Mouse (Mus musculus) heart, postnatal 0 days (tissue): Measurements from ENCODE around the gene Smcp.

Experiments
- CTCF ChIP-seq: IDR thresholded peaks from 2 replicates; pipeline ENCODE4 v1.5.1; 2016; ENCODE audit warnings: antibody characterized with exemption, control low read depth, low read depth
- EP300 ChIP-seq: IDR thresholded peaks from 2 replicates; pipeline ENCODE4 v1.6.1; 2016; ENCODE audit warnings: antibody characterized with exemption, low read depth

DNA sequence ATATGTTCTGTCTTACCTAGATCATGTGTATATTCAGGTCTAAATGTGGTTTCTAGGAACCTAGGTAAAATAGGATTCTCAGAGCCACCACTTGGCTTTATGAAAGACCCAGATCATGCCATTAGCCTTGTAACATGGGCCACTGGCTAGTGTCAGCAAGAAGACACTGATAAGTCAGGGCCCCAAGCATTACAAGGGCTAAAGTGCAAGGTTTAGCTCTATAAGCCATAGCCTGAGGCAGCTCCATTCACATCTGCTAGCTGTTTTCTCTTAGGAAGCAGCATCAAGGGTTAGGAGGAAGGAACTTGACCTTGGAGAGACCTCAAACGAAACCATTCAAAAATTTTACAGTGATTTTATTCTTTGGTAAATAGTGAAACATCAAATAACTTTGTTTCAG, 3.7 kb downstream of the Smcp start:
- no peak for TF ChIP-seq CTCF
- no peak for TF ChIP-seq EP300
